Mouse (Mus musculus): Measurements from ENCODE around the gene Miga1. TPM values are rescaled to one million over a fixed set of nuclear protein-coding genes. Genes with fewer than 3 reads are reported as not detected.

The Miga1 gene
- polyA plus RNA-seq, 1 experiment from 2014 or later = 19.0 TPM

- Histone ChIP-seq H3K9me3 (ENCODE audit: control insufficient read depth, low read length) (no peaks in the 10 kb centered on the region), H3K9ac (ENCODE audit: low read depth, low read length) (no peak overlapping the region), H3K27me3 (replicated peaks; ENCODE audit: control insufficient read depth, insufficient read depth, low read length) (no peaks in the 10 kb centered on the region), H3K36me3 (ENCODE audit: control insufficient read depth, insufficient read depth, low read length) (no peaks in the 10 kb centered on the region), H3K27ac (ENCODE audit: low read depth, low read length) (no peak overlapping the region), H3K4me2 (ENCODE audit: low read length) (no peak overlapping the region), H3K4me3 (ENCODE audit: low read length) (no peak overlapping the region), H3K4me1 (ENCODE audit: control insufficient read depth, insufficient read depth, low read depth, low read length) (no peaks in the 10 kb centered on the region)
- WGBS = 94% methylated on average over 1 of the region's 1 CpGs
- no peak for ATAC-seq
Measured at GRCm38 (mm10) chr3:152250487-152250886, 89.7 kb downstream of the Miga1 start.

- Histone ChIP-seq H3K27ac (ENCODE audit: low read depth, low read length) (no peak overlapping the region), H3K4me2 (ENCODE audit: low read length) (no peak overlapping the region), H3K9me3 (ENCODE audit: control insufficient read depth, low read length) (no peaks in the 10 kb centered on the region), H3K36me3 (ENCODE audit: control insufficient read depth, insufficient read depth, low read length) (no peaks in the 10 kb centered on the region; the same call in 1 of the 2 replicates), H3K9ac (ENCODE audit: low read depth, low read length) (no peak overlapping the region), H3K4me1 (ENCODE audit: control insufficient read depth, insufficient read depth, low read depth, low read length) (no peaks in the 10 kb centered on the region), H3K27me3 (replicated peaks; ENCODE audit: control insufficient read depth, insufficient read depth, low read length) (no peaks in the 10 kb centered on the region), H3K4me3 (ENCODE audit: low read length) (no peak overlapping the region)
- ATAC-seq = no peak
- WGBS = 91% methylated on average over 12 of the region's 12 CpGs
Measured at GRCm38 (mm10) chr3:152247708-152248107, 92.5 kb downstream of the Miga1 start.

- no peak for ATAC-seq
- H3K27me3 ChIP-seq (replicated peaks; ENCODE audit: control insufficient read depth, insufficient read depth, low read length) = no peaks in the 10 kb centered on the region
- H3K27ac ChIP-seq (ENCODE audit: low read depth, low read length) = no peak overlapping the region
- H3K4me1 ChIP-seq (ENCODE audit: control insufficient read depth, insufficient read depth, low read depth, low read length) = no peaks in the 10 kb centered on the region
- H3K9ac ChIP-seq (ENCODE audit: low read depth, low read length) = no peak overlapping the region
- 83% methylated on average over 5 of the region's 5 CpGs for WGBS
- no peak overlapping the region for H3K4me2 ChIP-seq (ENCODE audit: low read length)
- H3K9me3 ChIP-seq (ENCODE audit: control insufficient read depth, low read length) = no peaks in the 10 kb centered on the region
- no peak overlapping the region for H3K4me3 ChIP-seq (ENCODE audit: low read length)
- H3K36me3 ChIP-seq (ENCODE audit: control insufficient read depth, insufficient read depth, low read length) = no peaks in the 10 kb centered on the region; the same call in 1 of the 2 replicates
Measured at GRCm38 (mm10) chr3:152245273-152245910, 94.8 kb downstream of the Miga1 start.

DNA sequence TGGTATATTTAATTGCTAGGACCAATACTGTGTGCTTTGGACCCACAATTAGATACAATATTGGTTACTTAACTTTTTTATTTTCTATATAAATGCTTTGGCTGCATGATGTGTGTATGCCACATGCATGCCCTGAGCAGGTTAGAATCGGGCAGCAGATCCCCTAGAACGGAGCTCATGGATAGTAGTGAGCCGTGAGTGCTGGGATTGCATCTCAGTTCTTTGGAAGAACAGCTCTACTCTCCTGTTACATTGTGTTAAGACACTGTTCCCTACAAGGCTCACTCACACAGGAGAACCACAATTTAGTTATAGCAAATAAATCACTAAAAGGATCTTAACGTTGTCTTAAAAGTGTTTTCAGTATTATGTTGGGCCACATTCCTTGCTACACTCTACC, 96.9 kb downstream of the Miga1 start:
- ATAC-seq = no peak
- Histone ChIP-seq H3K36me3 (ENCODE audit: control insufficient read depth, insufficient read depth, low read length) (peaks cover 5% of the 10 kb centered on the region; the same call in 1 of the 2 replicates), H3K4me2 (ENCODE audit: low read length) (no peak overlapping the region), H3K4me1 (ENCODE audit: control insufficient read depth, insufficient read depth, low read depth, low read length) (no peaks in the 10 kb centered on the region), H3K4me3 (ENCODE audit: low read length) (no peak overlapping the region), H3K27me3 (replicated peaks; ENCODE audit: control insufficient read depth, insufficient read depth, low read length) (no peaks in the 10 kb centered on the region), H3K9me3 (ENCODE audit: control insufficient read depth, low read length) (no peaks in the 10 kb centered on the region), H3K9ac (ENCODE audit: low read depth, low read length) (no peak overlapping the region), H3K27ac (ENCODE audit: low read depth, low read length) (no peak overlapping the region)
- WGBS = 83% methylated on average over 4 of the region's 4 CpGs

DNA sequence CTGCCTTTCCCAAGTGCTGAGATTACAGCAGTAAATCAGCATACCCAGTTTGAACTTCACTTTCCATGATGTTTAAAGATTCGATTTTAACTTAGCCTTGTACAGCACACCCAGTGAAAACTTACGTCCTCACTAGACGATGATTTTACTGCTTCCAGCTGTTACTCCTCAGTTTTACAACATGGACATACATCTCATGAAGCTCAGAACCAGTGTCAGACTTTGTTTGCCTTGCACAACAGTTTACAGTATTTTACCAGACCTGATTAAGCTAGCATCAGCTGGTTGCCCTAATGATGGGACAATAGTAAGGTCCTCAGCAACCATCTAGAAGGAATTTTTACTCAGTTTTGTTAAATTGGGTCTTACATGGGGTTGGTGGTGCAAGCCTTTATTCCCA, 99.1 kb downstream of the Miga1 start:
- H3K27ac ChIP-seq (ENCODE audit: low read depth, low read length) = no peak overlapping the region
- H3K27me3 ChIP-seq (replicated peaks; ENCODE audit: control insufficient read depth, insufficient read depth, low read length) = no peaks in the 10 kb centered on the region
- no peak for ATAC-seq
- H3K4me3 ChIP-seq (ENCODE audit: low read length) = no peak overlapping the region
- 82% methylated on average over 3 of the region's 3 CpGs for WGBS
- no peak overlapping the region for H3K9ac ChIP-seq (ENCODE audit: low read depth, low read length)
- no peak overlapping the region for H3K4me2 ChIP-seq (ENCODE audit: low read length)
- peaks cover 11% of the 10 kb centered on the region for H3K36me3 ChIP-seq (ENCODE audit: control insufficient read depth, insufficient read depth, low read length)
- no peaks in the 10 kb centered on the region for H3K9me3 ChIP-seq (ENCODE audit: control insufficient read depth, low read length)
- no peaks in the 10 kb centered on the region for H3K4me1 ChIP-seq (ENCODE audit: control insufficient read depth, insufficient read depth, low read depth, low read length)

- ATAC-seq = no peak
- 100% methylated on average over 1 of the region's 1 CpGs for WGBS
- Histone ChIP-seq H3K27ac (ENCODE audit: low read depth, low read length) (no peak overlapping the region), H3K36me3 (ENCODE audit: control insufficient read depth, insufficient read depth, low read length) (peaks cover 14% of the 10 kb centered on the region), H3K9ac (ENCODE audit: low read depth, low read length) (no peak overlapping the region), H3K4me2 (ENCODE audit: low read length) (no peak overlapping the region), H3K4me3 (ENCODE audit: low read length) (no peak overlapping the region), H3K27me3 (replicated peaks; ENCODE audit: control insufficient read depth, insufficient read depth, low read length) (no peaks in the 10 kb centered on the region), H3K9me3 (ENCODE audit: control insufficient read depth, low read length) (no peaks in the 10 kb centered on the region), H3K4me1 (ENCODE audit: control insufficient read depth, insufficient read depth, low read depth, low read length) (no peaks in the 10 kb centered on the region)
Measured at GRCm38 (mm10) chr3:152239592-152239991, 100.6 kb downstream of the Miga1 start.

DNA sequence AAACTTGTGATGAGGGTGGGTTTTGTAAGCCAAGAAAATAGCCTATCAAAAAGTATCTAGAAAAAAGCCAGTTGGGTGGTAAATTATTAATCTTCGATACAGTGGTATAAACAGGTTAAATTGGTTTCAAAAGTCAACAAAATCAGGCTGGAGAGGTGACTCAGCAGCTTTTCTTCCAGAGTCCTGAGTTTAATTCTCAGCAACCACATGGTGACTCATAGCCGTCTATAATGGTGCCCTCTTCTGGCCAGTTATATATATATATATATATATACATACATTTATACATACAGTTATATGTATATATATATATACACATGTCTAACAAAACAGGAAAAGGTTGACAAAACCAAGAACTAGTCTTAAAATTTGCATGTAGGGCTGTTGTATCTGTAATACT, 101.4 kb downstream of the Miga1 start:
- peaks cover 16% of the 10 kb centered on the region for H3K36me3 ChIP-seq (ENCODE audit: control insufficient read depth, insufficient read depth, low read length)
- H3K4me3 ChIP-seq (ENCODE audit: low read length) = no peak overlapping the region
- H3K27me3 ChIP-seq (replicated peaks; ENCODE audit: control insufficient read depth, insufficient read depth, low read length) = no peaks in the 10 kb centered on the region
- H3K9me3 ChIP-seq (ENCODE audit: control insufficient read depth, low read length) = no peaks in the 10 kb centered on the region
- 0 out of 2 replicates have a peak, but pooled peaks have one; percentile 57 for ATAC-seq
- H3K27ac ChIP-seq (ENCODE audit: low read depth, low read length) = no peak overlapping the region
- no peak overlapping the region for H3K9ac ChIP-seq (ENCODE audit: low read depth, low read length)
- H3K4me1 ChIP-seq (ENCODE audit: control insufficient read depth, insufficient read depth, low read depth, low read length) = no peaks in the 10 kb centered on the region
- H3K4me2 ChIP-seq (ENCODE audit: low read length) = no peak overlapping the region
- WGBS = 68% methylated on average over 2 of the region's 2 CpGs

DNA sequence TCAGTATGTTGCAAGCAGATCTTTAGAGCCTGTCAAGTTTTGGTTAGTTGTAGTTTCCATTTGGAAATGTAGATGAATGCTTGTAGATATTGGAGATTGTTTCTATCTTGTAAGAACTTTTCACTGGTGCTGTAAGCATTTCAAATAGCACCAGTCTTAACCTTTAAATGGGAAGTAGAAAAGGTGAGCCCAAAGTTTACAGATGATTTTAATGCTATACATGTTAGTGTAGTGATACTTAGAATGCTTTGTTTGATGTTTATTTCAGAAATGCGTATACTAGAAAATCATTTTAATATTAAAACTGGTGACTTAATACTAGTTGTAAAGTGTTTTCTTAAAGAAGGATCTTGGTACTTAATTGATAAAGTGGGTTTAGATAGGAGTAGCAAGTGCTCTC, 104.4 kb downstream of the Miga1 start:
- H3K4me2 ChIP-seq (ENCODE audit: low read length) = no peak overlapping the region
- H3K36me3 ChIP-seq (ENCODE audit: control insufficient read depth, insufficient read depth, low read length) = peaks cover 23% of the 10 kb centered on the region
- no peak for ATAC-seq
- no peaks in the 10 kb centered on the region for H3K27me3 ChIP-seq (replicated peaks; ENCODE audit: control insufficient read depth, insufficient read depth, low read length)
- no peak overlapping the region for H3K27ac ChIP-seq (ENCODE audit: low read depth, low read length)
- no peak overlapping the region for H3K4me3 ChIP-seq (ENCODE audit: low read length)
- no peaks in the 10 kb centered on the region for H3K4me1 ChIP-seq (ENCODE audit: control insufficient read depth, insufficient read depth, low read depth, low read length)
- no peak overlapping the region for H3K9ac ChIP-seq (ENCODE audit: low read depth, low read length)
- 100% methylated on average over 1 of the region's 1 CpGs for WGBS
- H3K9me3 ChIP-seq (ENCODE audit: control insufficient read depth, low read length) = no peaks in the 10 kb centered on the region

DNA sequence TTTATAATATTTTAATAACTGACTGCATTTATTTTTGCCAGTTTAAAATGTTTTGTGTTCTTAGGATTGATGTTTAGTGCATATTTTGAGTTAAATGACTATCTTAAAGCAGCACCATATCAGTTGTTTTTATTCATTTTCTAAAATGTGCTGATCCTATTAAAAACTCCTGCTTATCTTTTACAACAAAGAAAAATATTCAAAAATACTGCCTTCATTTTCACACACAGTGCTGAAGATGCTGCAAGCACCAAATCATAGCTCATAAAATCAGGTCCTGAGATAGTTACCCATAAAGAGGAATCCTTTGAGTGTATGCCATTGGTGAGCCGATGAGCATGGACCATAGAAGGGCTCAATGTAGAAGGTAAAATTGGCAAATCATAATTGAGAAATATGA, 105.0 kb downstream of the Miga1 start:
- ATAC-seq = no peak

More for the DNA sequence above, 105.0 kb downstream of the Miga1 start:
- peaks cover 23% of the 10 kb centered on the region for H3K36me3 ChIP-seq (ENCODE audit: control insufficient read depth, insufficient read depth, low read length)
- H3K9ac ChIP-seq (ENCODE audit: low read depth, low read length) = no peak overlapping the region
- no peaks in the 10 kb centered on the region for H3K4me1 ChIP-seq (ENCODE audit: control insufficient read depth, insufficient read depth, low read depth, low read length)
- no peaks in the 10 kb centered on the region for H3K27me3 ChIP-seq (replicated peaks; ENCODE audit: control insufficient read depth, insufficient read depth, low read length)
- 96% methylated on average over 1 of the region's 1 CpGs for WGBS
- no peaks in the 10 kb centered on the region for H3K9me3 ChIP-seq (ENCODE audit: control insufficient read depth, low read length)
- no peak overlapping the region for H3K4me2 ChIP-seq (ENCODE audit: low read length)
- H3K4me3 ChIP-seq (ENCODE audit: low read length) = no peak overlapping the region
- no peak overlapping the region for H3K27ac ChIP-seq (ENCODE audit: low read depth, low read length)
